Mouse (Mus musculus): ENCODE data around the gene Lrrc61. TPM values are rescaled to one million over a fixed set of nuclear protein-coding genes. Genes with fewer than 3 reads are reported as not detected.

Gene Lrrc61
- polyA plus RNA-seq, 1 experiment: not detected

GRCm38 (mm10) chr6:48609512-48609911, 54.9 kb downstream of the Lrrc61 start:
- no peak overlapping the region for H3K4me3 ChIP-seq (ENCODE audit: insufficient read depth, low read depth, low read length)
- TF ChIP-seq POLR2A (IDR thresholded peaks at IDR 0.05; ENCODE audit: insufficient read depth, low read depth, low read length) (no peak), CTCF (IDR thresholded peaks at IDR 0.05; ENCODE audit: insufficient read depth, low read depth, low read length) (no peak)
- 71% methylated on average over 7 of the region's 7 CpGs for WGBS
- no peaks in the 10 kb centered on the region for H3K4me1 ChIP-seq (ENCODE audit: control insufficient read depth, insufficient read depth, low read length)
- no peak overlapping the region for H3K27ac ChIP-seq (ENCODE audit: insufficient read depth, low read depth, low read length)

- no peak overlapping the region for H3K4me3 ChIP-seq (ENCODE audit: insufficient read depth, low read depth, low read length)
- TF ChIP-seq POLR2A (IDR thresholded peaks at IDR 0.05; ENCODE audit: insufficient read depth, low read depth, low read length) (no peak), CTCF (IDR thresholded peaks at IDR 0.05; ENCODE audit: insufficient read depth, low read depth, low read length) (no peak)
- 43% methylated on average over 3 of the region's 3 CpGs for WGBS
Measured at GRCm38 (mm10) chr6:48610657-48611056, 56.1 kb downstream of the Lrrc61 start.

GRCm38 (mm10) chr6:48613464-48613863, 58.9 kb downstream of the Lrrc61 start:
- Histone ChIP-seq H3K4me1 (ENCODE audit: control insufficient read depth, insufficient read depth, low read length) (no peaks in the 10 kb centered on the region), H3K27ac (ENCODE audit: insufficient read depth, low read depth, low read length) (no peak overlapping the region), H3K4me3 (ENCODE audit: insufficient read depth, low read depth, low read length) (no peak overlapping the region)
- WGBS: 92% methylated on average over 4 of the region's 4 CpGs
- TF ChIP-seq CTCF (IDR thresholded peaks at IDR 0.05; ENCODE audit: insufficient read depth, low read depth, low read length): no peak
- TF ChIP-seq POLR2A (IDR thresholded peaks at IDR 0.05; ENCODE audit: insufficient read depth, low read depth, low read length): no peak

More at GRCm38 (mm10) chr6:48610657-48611056, 56.1 kb downstream of the Lrrc61 start:
- no peak overlapping the region for H3K27ac ChIP-seq (ENCODE audit: insufficient read depth, low read depth, low read length)
- H3K4me1 ChIP-seq (ENCODE audit: control insufficient read depth, insufficient read depth, low read length): no peaks in the 10 kb centered on the region

- Histone ChIP-seq H3K4me1 (ENCODE audit: control insufficient read depth, insufficient read depth, low read length) (no peaks in the 10 kb centered on the region), H3K27ac (ENCODE audit: insufficient read depth, low read depth, low read length) (no peak overlapping the region), H3K4me3 (ENCODE audit: insufficient read depth, low read depth, low read length) (no peak overlapping the region)
- WGBS: 95% methylated on average over 5 of the region's 5 CpGs
- TF ChIP-seq POLR2A (IDR thresholded peaks at IDR 0.05; ENCODE audit: insufficient read depth, low read depth, low read length) (no peak), CTCF (IDR thresholded peaks at IDR 0.05; ENCODE audit: insufficient read depth, low read depth, low read length) (no peak)
Measured at GRCm38 (mm10) chr6:48614756-48615155, 60.2 kb downstream of the Lrrc61 start.

GRCm38 (mm10) chr6:48620031-48620430, 65.4 kb downstream of the Lrrc61 start:
- TF ChIP-seq CTCF (IDR thresholded peaks at IDR 0.05; ENCODE audit: insufficient read depth, low read depth, low read length) (no peak), POLR2A (IDR thresholded peaks at IDR 0.05; ENCODE audit: insufficient read depth, low read depth, low read length) (no peak)
- Histone ChIP-seq H3K4me1 (ENCODE audit: control insufficient read depth, insufficient read depth, low read length) (no peaks in the 10 kb centered on the region), H3K27ac (ENCODE audit: insufficient read depth, low read depth, low read length) (no peak overlapping the region), H3K4me3 (ENCODE audit: insufficient read depth, low read depth, low read length) (no peak overlapping the region)
- 94% methylated on average over 30 of the region's 30 CpGs for WGBS

Other genes starting within 250 kb of the Lrrc61 start
- gene Krba1, start 159.2 kb upstream of the Lrrc61 start, polyA plus RNA-seq (2012; ENCODE audit: insufficient read depth, insufficient read length, low replicate concordance, missing spikeins): 129 TPM in 1 of 2 replicates, not detected in the other
- not detected in 2 replicates for gene Zfp467, start 109.0 kb upstream of the Lrrc61 start, polyA plus RNA-seq (2012; ENCODE audit: insufficient read depth, insufficient read length, low replicate concordance, missing spikeins)
- gene Sspo, start 106.6 kb upstream of the Lrrc61 start, polyA plus RNA-seq (2012; ENCODE audit: insufficient read depth, insufficient read length, low replicate concordance, missing spikeins): not detected in 2 replicates
- 480 TPM in 1 of 2 replicates, not detected in the other for gene Atp6v0e2, start 17.2 kb upstream of the Lrrc61 start, polyA plus RNA-seq (2012; ENCODE audit: insufficient read depth, insufficient read length, low replicate concordance, missing spikeins)
- gene Rarres2, start 18.0 kb downstream of the Lrrc61 start, polyA plus RNA-seq (2012; ENCODE audit: insufficient read depth, insufficient read length, low replicate concordance, missing spikeins): not detected in 2 replicates
- gene Gm45021, start 34.8 kb downstream of the Lrrc61 start, polyA plus RNA-seq (2012; ENCODE audit: insufficient read depth, insufficient read length, low replicate concordance, missing spikeins): not detected in 2 replicates
- gene Repin1, start 39.1 kb downstream of the Lrrc61 start, polyA plus RNA-seq (2012; ENCODE audit: insufficient read depth, insufficient read length, low replicate concordance, missing spikeins): not detected in 2 replicates
- gene Gm44965, start 39.1 kb downstream of the Lrrc61 start, polyA plus RNA-seq (2012; ENCODE audit: insufficient read depth, insufficient read length, low replicate concordance, missing spikeins): not detected in 2 replicates
- not detected in 2 replicates for gene Zfp775, start 47.3 kb downstream of the Lrrc61 start, polyA plus RNA-seq (2012; ENCODE audit: insufficient read depth, insufficient read length, low replicate concordance, missing spikeins)
- gene AI854703, start 72.0 kb downstream of the Lrrc61 start, polyA plus RNA-seq (2012; ENCODE audit: insufficient read depth, insufficient read length, low replicate concordance, missing spikeins): not detected in 2 replicates
- gene Gimap8, start 92.4 kb downstream of the Lrrc61 start, polyA plus RNA-seq (2012; ENCODE audit: insufficient read depth, insufficient read length, low replicate concordance, missing spikeins): not detected in 2 replicates
- not detected in 2 replicates for gene Gimap9, start 121.3 kb downstream of the Lrrc61 start, polyA plus RNA-seq (2012; ENCODE audit: insufficient read depth, insufficient read length, low replicate concordance, missing spikeins)
- not detected in 2 replicates for gene Gimap4, start 129.8 kb downstream of the Lrrc61 start, polyA plus RNA-seq (2012; ENCODE audit: insufficient read depth, insufficient read length, low replicate concordance, missing spikeins)
- gene Gimap6, start 153.4 kb downstream of the Lrrc61 start, polyA plus RNA-seq (2012; ENCODE audit: insufficient read depth, insufficient read length, low replicate concordance, missing spikeins): 336 TPM in 1 of 2 replicates, not detected in the other
- gene Gm28053, start 163.8 kb downstream of the Lrrc61 start, polyA plus RNA-seq (2012; ENCODE audit: insufficient read depth, insufficient read length, low replicate concordance, missing spikeins): not detected in 2 replicates
- gene Gimap7, start 163.8 kb downstream of the Lrrc61 start, polyA plus RNA-seq (2012; ENCODE audit: insufficient read depth, insufficient read length, low replicate concordance, missing spikeins): not detected in 2 replicates
- not detected in 2 replicates for gene Gimap1, start 184.3 kb downstream of the Lrrc61 start, polyA plus RNA-seq (2012; ENCODE audit: insufficient read depth, insufficient read length, low replicate concordance, missing spikeins)
- gene Gimap5, start 191.4 kb downstream of the Lrrc61 start, polyA plus RNA-seq (2012; ENCODE audit: insufficient read depth, insufficient read length, low replicate concordance, missing spikeins): not detected in 2 replicates
- gene Gimap3, start 216.1 kb downstream of the Lrrc61 start, polyA plus RNA-seq (2012; ENCODE audit: insufficient read depth, insufficient read length, low replicate concordance, missing spikeins): not detected in 2 replicates